Mouse (Mus musculus): ENCODE data around the gene Btaf1. TPM values are rescaled to one million over a fixed set of nuclear protein-coding genes. Genes with fewer than 3 reads are reported as not detected.
"Not testable (repeated sequence)": the region's sequence is repeated elsewhere in the genome, so short reads cannot be mapped to it uniquely, and the experiment has no call there.

Btaf1 gene
- total and polyA plus RNA-seq, 3 experiments, result 31.9 to 43.2 (median 38.3) TPM

GRCm38 (mm10) chr19:36958331-36958730 lies 32.5 kb downstream of the Btaf1 start:
- Histone ChIP-seq H3K9ac (ENCODE audit: insufficient read depth, low read depth) (no peak overlapping the region), H3K36me3 (replicated peaks in 1 of 2; ENCODE audit: control insufficient read depth in 1 of 2, insufficient read depth in 1 of 2, low read length in 1 of 2) (peaks cover 32 to 65% of the 10 kb centered on the region in 2 experiments), H3K27ac (ENCODE audit: insufficient read depth, low read depth) (no peak overlapping the region), H3K9me3 (replicated peaks; ENCODE audit: low read length) (no peaks in the 10 kb centered on the region), H3K4me1 (ENCODE audit: control insufficient read depth in 1 of 2, insufficient read depth in 2 of 2) (peaks cover under 1 to 6% of the 10 kb centered on the region in 2 experiments; a peak in 2 of 4 replicates), H3K27me3 (replicated peaks) (no peaks in the 10 kb centered on the region), H3K4me3 (replicated peaks in 1 of 3; ENCODE audit: low read depth in 2 of 3, low read length in 2 of 3, poor library complexity in 1 of 3) (no peak overlapping the region), H3K4me2 (ENCODE audit: insufficient read depth, low read depth, poor library complexity, severe bottlenecking) (no peak overlapping the region), H3K79me2 (replicated peaks; ENCODE audit: control insufficient read depth, extremely low read depth, insufficient read depth, poor library complexity, severe bottlenecking) (peaks cover 16% of the 10 kb centered on the region)
- no peak for DNase-seq (ENCODE audit: extremely low read depth)
- dilution Hi-C loops (cut with MboI; ENCODE audit: extremely low pct_ligation_motif_present, extremely low pct_unique_long_range_greater_than_20kb, low sequenced_read_pairs), result no loop called here
- in situ Hi-C loops (cut with MboI; ENCODE audit: low pct_ligation_motif_present, low pct_unique_long_range_greater_than_20kb, low sequenced_read_pairs), result no loop called here
- TF ChIP-seq MAX (IDR thresholded peaks at IDR 0.05; ENCODE audit: low read length) (no peak), SMC3 (IDR thresholded peaks at IDR 0.05; ENCODE audit: low read depth, low read length) (no peak), USF2 (conservative IDR thresholded peaks at IDR 0.05; ENCODE audit: low read depth, low read length) (no peak), MXI1 (IDR thresholded peaks at IDR 0.05; ENCODE audit: low read depth, low read length) (no peak), MAZ (IDR thresholded peaks at IDR 0.05; ENCODE audit: low read depth, low read length) (no peak), HCFC1 (IDR thresholded peaks at IDR 0.05; ENCODE audit: low read depth, low read length) (no peak), RCOR1 (conservative IDR thresholded peaks at IDR 0.05; ENCODE audit: low read depth, low read length) (no peak), POLR2A (IDR thresholded peaks at IDR 0.05; ENCODE audit: low read depth, low read length) (no peak), PAX5 (IDR thresholded peaks at IDR 0.05; ENCODE audit: low read length) (no peak), TBP (conservative IDR thresholded peaks at IDR 0.05; ENCODE audit: low read depth, low read length) (no peak), CTCF (conservative IDR thresholded peaks at IDR 0.05 in 1 of 2, IDR thresholded peaks at IDR 0.05 in 1 of 2; ENCODE audit: low read depth in 2 of 2, low read length in 2 of 2) (no peak), KAT2A (IDR thresholded peaks at IDR 0.05; ENCODE audit: insufficient replicate concordance, low read length) (no peak), TCF12 (IDR thresholded peaks at IDR 0.05; ENCODE audit: low read depth, low read length) (no peak), USF1 (IDR thresholded peaks at IDR 0.05; ENCODE audit: low read depth, low read length) (no peak), NRF1 (IDR thresholded peaks at IDR 0.05; ENCODE audit: low read depth, low read length) (no peak), IRF4 (IDR thresholded peaks at IDR 0.05; ENCODE audit: low read depth, low read length) (no peak)

- Histone ChIP-seq H3K4me2 (ENCODE audit: insufficient read depth, low read depth, poor library complexity, severe bottlenecking) (no peak overlapping the region), H3K9me3 (replicated peaks; ENCODE audit: low read length) (no peaks in the 10 kb centered on the region), H3K4me3 (replicated peaks in 1 of 3; ENCODE audit: low read depth in 2 of 3, low read length in 2 of 3, poor library complexity in 1 of 3) (no peak overlapping the region), H3K9ac (ENCODE audit: insufficient read depth, low read depth) (no peak overlapping the region), H3K27ac (ENCODE audit: insufficient read depth, low read depth) (no peak overlapping the region), H3K79me2 (replicated peaks; ENCODE audit: control insufficient read depth, extremely low read depth, insufficient read depth, poor library complexity, severe bottlenecking) (peaks cover 3% of the 10 kb centered on the region; the same call in 1 of the 2 replicates), H3K4me1 (ENCODE audit: control insufficient read depth in 1 of 2, insufficient read depth in 2 of 2) (no peaks in the 10 kb centered on the region), H3K27me3 (replicated peaks) (no peaks in the 10 kb centered on the region), H3K36me3 (replicated peaks in 1 of 2; ENCODE audit: control insufficient read depth in 1 of 2, insufficient read depth in 1 of 2, low read length in 1 of 2) (peaks cover 34 to 79% of the 10 kb centered on the region in 2 experiments)
- TF ChIP-seq MAFK (IDR thresholded peaks at IDR 0.05; ENCODE audit: insufficient replicate concordance, low read length) (peak; percentile 56; the same call in 1 of the 2 replicates), HCFC1 (IDR thresholded peaks at IDR 0.05; ENCODE audit: low read depth, low read length) (no peak)
- in situ Hi-C loops (cut with MboI; ENCODE audit: low pct_ligation_motif_present, low pct_unique_long_range_greater_than_20kb, low sequenced_read_pairs), result no loop called here
- no peak for DNase-seq (ENCODE audit: extremely low read depth)
- dilution Hi-C loops (cut with MboI; ENCODE audit: extremely low pct_ligation_motif_present, extremely low pct_unique_long_range_greater_than_20kb, low sequenced_read_pairs), result no loop called here
Measured at GRCm38 (mm10) chr19:36961320-36961719, 35.4 kb downstream of the Btaf1 start.

GRCm38 (mm10) chr19:36962544-36963260 lies 36.8 kb downstream of the Btaf1 start:
- peaks cover 35 to 78% of the 10 kb centered on the region in 2 experiments for H3K36me3 ChIP-seq (replicated peaks in 1 of 2; ENCODE audit: control insufficient read depth in 1 of 2, insufficient read depth in 1 of 2, low read length in 1 of 2)
- not testable (repeated sequence) for H3K27ac ChIP-seq (ENCODE audit: insufficient read depth, low read depth); H3K4me2 ChIP-seq (ENCODE audit: insufficient read depth, low read depth, poor library complexity, severe bottlenecking)

More at GRCm38 (mm10) chr19:36962544-36963260, 36.8 kb downstream of the Btaf1 start:
- H3K79me2 ChIP-seq (replicated peaks; ENCODE audit: control insufficient read depth, extremely low read depth, insufficient read depth, poor library complexity, severe bottlenecking); H3K27me3 ChIP-seq (replicated peaks); H3K4me1 ChIP-seq (ENCODE audit: control insufficient read depth in 1 of 2, insufficient read depth in 2 of 2); dilution Hi-C loops (cut with MboI; ENCODE audit: extremely low pct_ligation_motif_present, extremely low pct_unique_long_range_greater_than_20kb, low sequenced_read_pairs); in situ Hi-C loops (cut with MboI; ENCODE audit: low pct_ligation_motif_present, low pct_unique_long_range_greater_than_20kb, low sequenced_read_pairs); H3K9me3 ChIP-seq (replicated peaks; ENCODE audit: low read length); DNase-seq (ENCODE audit: extremely low read depth); H3K9ac ChIP-seq (ENCODE audit: insufficient read depth, low read depth); H3K4me3 ChIP-seq (replicated peaks in 1 of 3; ENCODE audit: low read depth in 2 of 3, low read length in 2 of 3, poor library complexity in 1 of 3): not testable (repeated sequence)
